Mouse (Mus musculus) liver, embryonic 16.5 days (tissue): ENCODE measurements around the gene Dusp5. TPM values are rescaled to one million over a fixed set of nuclear protein-coding genes. Genes with fewer than 3 reads are reported as not detected.

Experiments used
- ATAC-seq: fragments of 200-750 bp; cut with Nextera tagmentation; 2 replicates; pipeline ENCODE4 v1.8.0; 2017; ENCODE audit warnings: low read depth, mild to moderate bottlenecking, moderate number of reproducible peaks, moderate library complexity
- H3K27ac ChIP-seq: fragments of 300-500 bp; sonication (generic); 2 replicates; pipeline ENCODE4 v1.5.1; 2014; ENCODE audit warnings: mild to moderate bottlenecking, low read length
- H3K27me3 ChIP-seq: fragments of 300-500 bp; sonication (generic); 2 replicates; pipeline ENCODE4 v1.6.1; 2014; ENCODE audit warnings: low read depth, low read length, mixed read lengths; ENCODE audit not compliant: control insufficient read depth, insufficient read depth
- H3K36me3 ChIP-seq: fragments of 300-500 bp; sonication (generic); 2 replicates; pipeline ENCODE4 v1.6.1; 2014; ENCODE audit warnings: mild to moderate bottlenecking; ENCODE audit not compliant: control insufficient read depth, insufficient read depth
- H3K4me1 ChIP-seq: fragments of 300-500 bp; sonication (generic); 2 replicates; pipeline ENCODE4 v1.6.1; 2014; ENCODE audit warnings: low read depth, low read length, mixed read lengths; ENCODE audit not compliant: control insufficient read depth
- H3K4me2 ChIP-seq: fragments of 300-500 bp; sonication (generic); 2 replicates; pipeline ENCODE4 v1.6.1; 2014; ENCODE audit warnings: low read depth, low read length, mixed read lengths
- H3K4me3 ChIP-seq: fragments of 300-500 bp; sonication (generic); 2 replicates; pipeline ENCODE4 v1.5.1; 2014; ENCODE audit warnings: low read depth, mild to moderate bottlenecking, low read length
- H3K9ac ChIP-seq: fragments of 300-500 bp; sonication (generic); 2 replicates; pipeline ENCODE4 v1.6.1; 2014; ENCODE audit warnings: low read depth, low read length
- H3K9me3 ChIP-seq: fragments of 300-500 bp; sonication (generic); replicated peaks from 2 replicates; pipeline ENCODE4 v1.6.1; 2016; ENCODE audit warnings: low read length; ENCODE audit not compliant: control insufficient read depth
- WGBS: fragments of 180-500 bp; shearing (Covaris S2); extraction: QIAGEN DNeasy Blood & Tissue Kit; methylation state at CpG from one replicate; pipeline ENCODE4 v1.1.7; 2014; ENCODE audit not compliant: insufficient replicate concordance; 5-methylcytosine and 5-hydroxymethylcytosine counted together
- polyA plus RNA-seq: library from polyadenylated mRNA; unstranded; fragments of >200 nt; fragmentation: Nextera tagmentation; extraction: Ambion mirVana; gene quantifications from 2 replicates; pipeline ENCODE4 v1.2.1, GENCODE M21; 2015

Dusp5 gene
- polyA plus RNA-seq, 1 experiment from 2014 or later = 2.3 TPM

DNA sequence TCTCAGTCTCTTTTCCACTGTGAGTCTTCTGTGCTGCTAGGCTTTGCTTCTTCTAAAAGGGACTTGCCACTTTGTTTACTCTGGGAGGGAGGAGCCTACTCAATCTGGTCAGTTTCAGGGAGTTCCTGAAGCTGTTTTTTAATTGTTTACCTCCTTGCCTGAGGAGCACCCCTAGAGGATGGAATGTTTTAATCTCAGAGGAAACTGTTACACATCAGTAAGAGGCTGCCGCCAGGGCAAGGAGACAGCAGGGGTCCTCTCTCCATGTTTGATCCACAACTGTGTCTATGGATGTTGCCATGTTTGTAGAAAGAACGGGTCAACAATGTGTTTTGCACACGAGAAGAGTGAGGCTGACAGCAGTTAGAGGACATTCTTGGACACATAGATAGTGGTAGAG, 31.5 kb downstream of the Dusp5 start:
- no peak overlapping the region for H3K4me2 ChIP-seq
- H3K27ac ChIP-seq = no peak overlapping the region
- no peaks in the 10 kb centered on the region for H3K9me3 ChIP-seq
- H3K9ac ChIP-seq = no peak overlapping the region
- H3K27me3 ChIP-seq = no peaks in the 10 kb centered on the region
- H3K36me3 ChIP-seq = no peaks in the 10 kb centered on the region
- no peaks in the 10 kb centered on the region for H3K4me1 ChIP-seq
- 65% methylated on average over 3 of the region's 3 CpGs for WGBS
- no peak overlapping the region for H3K4me3 ChIP-seq
- no peak for ATAC-seq

DNA sequence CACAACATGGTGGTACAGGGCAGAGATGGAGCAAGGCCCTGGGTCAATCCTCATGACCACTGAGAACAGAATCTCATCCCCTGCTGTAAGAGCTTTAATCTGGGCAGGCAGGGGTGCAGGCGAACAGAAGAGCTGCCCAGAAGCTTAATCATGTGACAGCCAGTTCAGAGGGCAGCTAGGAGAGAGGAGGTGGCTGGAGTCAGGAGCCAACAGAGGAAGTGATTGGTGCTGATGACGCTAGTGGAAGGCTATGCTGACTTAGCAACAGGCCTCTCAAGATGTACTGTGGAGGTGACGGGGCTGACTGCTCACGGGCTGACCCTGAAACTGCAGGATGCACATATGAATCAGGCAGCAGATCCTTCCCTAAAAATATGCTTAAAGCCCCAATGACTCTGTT, 35.3 kb downstream of the Dusp5 start:
- Histone ChIP-seq H3K27me3 (no peaks in the 10 kb centered on the region), H3K36me3 (no peaks in the 10 kb centered on the region), H3K4me2 (no peak overlapping the region), H3K4me1 (no peaks in the 10 kb centered on the region), H3K4me3 (no peak overlapping the region), H3K9ac (no peak overlapping the region), H3K9me3 (no peaks in the 10 kb centered on the region), H3K27ac (no peak overlapping the region)
- 40% methylated on average over 4 of the region's 4 CpGs for WGBS
- peak; percentile 60 for ATAC-seq

DNA sequence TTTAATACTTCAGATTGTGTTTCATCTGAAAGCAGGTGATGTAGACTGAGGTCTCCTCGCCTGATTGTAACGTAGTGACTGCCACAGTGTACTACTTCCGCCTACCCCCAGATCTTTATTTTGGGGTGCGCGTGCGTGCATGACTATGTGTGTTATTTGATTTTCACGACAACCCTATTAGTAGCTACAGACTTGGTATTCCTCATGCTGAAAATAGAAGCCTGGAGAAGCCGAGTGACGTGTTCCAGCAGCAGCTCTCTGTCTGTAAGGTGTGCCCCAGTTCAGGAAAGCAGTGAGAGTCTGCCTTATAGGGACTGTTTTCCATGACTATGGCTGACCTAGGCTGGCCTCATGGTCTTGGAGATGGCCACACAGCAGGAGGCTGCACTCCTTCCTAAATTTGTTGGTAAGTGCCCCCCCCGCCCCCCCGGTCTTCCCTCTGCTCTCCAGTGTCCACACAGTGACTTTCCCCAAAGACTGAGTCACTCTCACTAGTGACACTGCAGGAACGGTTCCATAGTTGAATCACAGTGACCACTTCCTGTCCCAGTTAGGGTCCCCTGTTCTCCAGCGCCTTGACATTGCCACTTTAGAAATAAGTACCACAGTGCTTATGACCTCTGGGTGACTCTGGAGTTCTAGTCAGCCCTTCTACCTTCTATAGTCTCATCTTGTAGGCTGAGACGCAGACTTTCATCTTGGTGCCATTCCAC, 36.8 kb downstream of the Dusp5 start:
- no peaks in the 10 kb centered on the region for H3K36me3 ChIP-seq
- 68% methylated on average over 14 of the region's 14 CpGs for WGBS
- H3K4me2 ChIP-seq = no peak overlapping the region
- ATAC-seq = no peak
- no peaks in the 10 kb centered on the region for H3K4me1 ChIP-seq
- H3K27me3 ChIP-seq = no peaks in the 10 kb centered on the region
- H3K27ac ChIP-seq = no peak overlapping the region
- no peak overlapping the region for H3K9ac ChIP-seq
- H3K4me3 ChIP-seq = no peak overlapping the region
- no peaks in the 10 kb centered on the region for H3K9me3 ChIP-seq

DNA sequence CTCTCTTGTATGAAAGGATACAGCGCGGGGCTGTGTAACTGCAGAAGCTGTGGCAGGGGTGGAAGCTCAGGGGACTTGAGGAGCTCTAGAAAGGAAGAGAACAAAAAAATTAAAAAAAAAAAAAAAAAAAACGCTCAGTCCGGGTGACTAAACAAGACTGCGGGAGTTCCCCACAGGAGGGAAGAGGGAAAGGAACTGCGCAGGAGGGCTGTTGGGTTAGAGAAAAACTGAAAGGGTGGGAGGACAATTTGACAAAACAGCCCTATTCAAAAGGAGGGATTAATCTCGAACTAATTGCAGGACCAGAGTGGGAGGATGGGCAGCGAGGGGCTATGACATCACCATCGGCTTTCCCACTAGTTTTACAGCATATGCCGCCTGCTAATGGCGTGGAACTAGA, 39.0 kb downstream of the Dusp5 start:
- ATAC-seq = no peak
- Histone ChIP-seq H3K9me3 (no peaks in the 10 kb centered on the region), H3K27ac (no peak overlapping the region), H3K4me2 (no peak overlapping the region), H3K36me3 (no peaks in the 10 kb centered on the region), H3K9ac (no peak overlapping the region), H3K4me1 (no peaks in the 10 kb centered on the region), H3K4me3 (no peak overlapping the region), H3K27me3 (no peaks in the 10 kb centered on the region)
- WGBS = 34% methylated on average over 11 of the region's 11 CpGs

DNA sequence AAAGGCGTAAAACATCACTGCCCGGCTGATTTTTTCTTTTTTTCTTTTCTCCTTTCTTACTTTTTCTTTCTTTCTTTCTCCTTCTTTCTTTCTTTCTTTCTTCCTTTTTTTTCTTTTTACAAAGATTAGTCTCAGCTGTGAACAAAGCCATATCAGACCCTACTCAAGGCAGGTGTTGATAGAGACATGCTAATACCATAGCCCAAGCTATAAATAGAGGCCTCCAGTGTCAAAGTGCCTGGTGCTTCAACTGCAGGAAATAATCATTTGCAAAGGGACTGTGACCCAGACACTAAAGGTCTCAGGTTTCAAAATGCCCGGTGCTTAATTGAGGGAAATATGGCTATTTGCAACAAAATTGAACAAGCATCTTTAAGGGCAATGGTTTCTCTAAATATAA, 39.6 kb downstream of the Dusp5 start:
- 47% methylated on average over 3 of the region's 3 CpGs for WGBS
- no peak overlapping the region for H3K27ac ChIP-seq
- H3K36me3 ChIP-seq = no peaks in the 10 kb centered on the region
- H3K27me3 ChIP-seq = no peaks in the 10 kb centered on the region
- H3K4me2 ChIP-seq = no peak overlapping the region
- no peaks in the 10 kb centered on the region for H3K4me1 ChIP-seq
- ATAC-seq = no peak
- H3K4me3 ChIP-seq = no peak overlapping the region
- no peaks in the 10 kb centered on the region for H3K9me3 ChIP-seq
- H3K9ac ChIP-seq = no peak overlapping the region

DNA sequence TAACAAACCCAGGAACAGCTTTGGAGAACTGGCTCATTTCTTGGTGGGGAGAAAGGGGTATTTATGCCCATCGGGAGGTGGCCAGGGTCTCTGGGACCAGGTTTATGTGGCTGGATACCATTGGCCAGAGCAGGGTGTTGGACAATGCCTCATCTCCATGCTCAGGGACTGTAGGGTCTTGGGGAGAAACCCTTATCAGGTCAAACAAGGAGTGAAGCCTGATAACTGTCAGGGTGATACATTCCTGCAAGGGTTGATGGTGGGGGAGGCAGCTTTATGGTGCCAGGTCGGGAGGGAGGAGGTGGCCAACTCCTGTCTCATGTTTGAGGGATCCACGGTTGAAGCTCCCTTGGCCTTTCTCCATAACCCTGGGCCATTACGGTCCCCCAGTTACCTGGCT, 42.1 kb downstream of the Dusp5 start:
- H3K36me3 ChIP-seq = no peaks in the 10 kb centered on the region
- no peak overlapping the region for H3K27ac ChIP-seq
- no peak overlapping the region for H3K4me3 ChIP-seq
- no peak for ATAC-seq
- no peak overlapping the region for H3K9ac ChIP-seq
- 44% methylated on average over 4 of the region's 4 CpGs for WGBS
- no peaks in the 10 kb centered on the region for H3K4me1 ChIP-seq
- no peaks in the 10 kb centered on the region for H3K27me3 ChIP-seq
- H3K4me2 ChIP-seq = no peak overlapping the region
- H3K9me3 ChIP-seq = no peaks in the 10 kb centered on the region

DNA sequence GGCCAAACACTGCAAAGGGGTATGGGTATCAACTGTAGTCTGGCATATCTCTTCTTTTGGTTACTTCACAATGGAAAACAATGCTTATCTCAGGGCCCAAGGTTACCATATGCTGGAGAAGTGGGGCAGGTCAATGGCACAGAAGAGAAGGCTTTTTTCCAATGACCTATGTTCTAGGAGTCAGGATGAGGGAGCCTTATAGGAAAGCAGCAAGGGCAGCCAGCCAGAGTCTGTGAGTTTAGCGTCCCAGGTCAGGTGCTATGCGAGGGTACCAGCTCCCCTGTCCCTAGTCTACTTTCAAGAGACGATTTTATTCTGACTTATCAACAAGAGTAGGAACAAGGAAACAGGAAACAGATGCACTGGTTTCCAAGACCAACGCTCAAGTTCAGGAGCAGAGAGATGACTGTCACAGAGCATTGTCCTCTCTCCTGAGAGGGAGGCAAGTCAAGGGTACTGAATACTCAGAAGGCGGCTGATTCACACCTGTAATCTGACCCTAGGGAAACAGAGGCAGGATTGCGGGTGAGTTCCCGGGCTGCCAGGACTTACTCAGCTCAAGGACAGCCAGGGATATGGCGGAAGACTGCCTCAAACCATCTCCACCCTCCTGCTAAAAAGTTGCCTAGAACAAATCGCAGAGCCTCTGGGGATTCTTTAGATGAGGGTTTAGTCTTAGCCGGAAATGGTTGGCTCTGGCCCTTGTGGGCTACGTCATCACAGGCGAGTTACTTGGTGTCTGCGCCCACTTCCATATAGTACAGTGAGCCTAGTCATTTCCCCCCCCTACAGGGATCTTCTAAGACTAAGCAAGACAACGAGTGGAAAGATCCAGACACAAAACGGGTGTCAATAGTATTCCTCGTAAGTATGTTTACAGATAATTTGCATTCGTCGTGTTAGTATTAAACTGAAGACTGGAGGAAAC, 42.9 kb downstream of the Dusp5 start:
- ATAC-seq = no peak
- H3K4me1 ChIP-seq = no peaks in the 10 kb centered on the region
- H3K36me3 ChIP-seq = no peaks in the 10 kb centered on the region
- no peaks in the 10 kb centered on the region for H3K27me3 ChIP-seq
- H3K9ac ChIP-seq = no peak overlapping the region
- no peaks in the 10 kb centered on the region for H3K9me3 ChIP-seq
- 41% methylated on average over 18 of the region's 18 CpGs for WGBS
- H3K4me2 ChIP-seq = no peak overlapping the region
- H3K4me3 ChIP-seq = no peak overlapping the region
- no peak overlapping the region for H3K27ac ChIP-seq

DNA sequence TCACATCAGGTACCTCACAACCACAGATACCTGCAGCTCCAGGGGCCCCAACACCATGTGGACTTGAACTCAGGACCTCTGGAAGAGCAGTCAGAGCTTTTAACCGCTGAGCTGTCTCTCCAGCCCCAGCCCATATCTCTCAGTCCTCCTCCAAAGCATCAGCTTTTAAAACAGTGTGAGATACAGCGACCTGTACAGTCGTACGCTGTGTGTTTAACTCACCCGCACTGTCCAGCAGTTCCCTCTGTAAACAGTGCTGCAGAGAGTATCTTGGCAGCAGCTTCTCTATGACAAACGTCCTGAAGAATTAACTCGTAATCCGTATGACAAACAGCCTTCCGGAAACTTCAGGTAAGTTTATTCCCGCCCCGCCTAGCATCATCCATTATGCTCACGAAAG, 43.7 kb downstream of the Dusp5 start:
- WGBS = 72% methylated on average over 12 of the region's 12 CpGs
- Histone ChIP-seq H3K27ac (no peak overlapping the region), H3K9ac (no peak overlapping the region), H3K4me2 (no peak overlapping the region), H3K4me3 (no peak overlapping the region), H3K36me3 (no peaks in the 10 kb centered on the region), H3K4me1 (no peaks in the 10 kb centered on the region), H3K9me3 (no peaks in the 10 kb centered on the region), H3K27me3 (no peaks in the 10 kb centered on the region)
- ATAC-seq = 0 out of 2 replicates have a peak, but pooled peaks have one; percentile 32

DNA sequence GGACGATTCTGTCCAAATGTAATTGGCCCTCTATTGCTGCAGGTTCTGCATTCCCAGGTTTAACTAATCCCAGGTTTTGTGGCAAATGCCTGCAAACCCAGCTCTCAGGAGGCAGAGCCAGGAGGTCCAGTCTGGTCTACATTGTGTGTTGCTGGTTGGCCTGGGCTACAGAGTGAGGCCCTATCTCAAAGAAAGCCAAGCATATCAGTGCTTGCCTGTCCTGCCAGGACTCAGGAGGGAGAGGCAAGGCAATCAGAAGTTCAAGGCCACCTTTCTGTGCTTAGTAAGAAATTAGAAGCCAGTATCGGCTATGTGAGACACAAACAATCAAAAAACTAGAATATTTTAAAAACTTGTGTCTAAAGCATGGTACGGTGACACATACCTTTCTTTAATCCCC, 44.2 kb downstream of the Dusp5 start:
- Histone ChIP-seq H3K9me3 (no peaks in the 10 kb centered on the region), H3K36me3 (no peaks in the 10 kb centered on the region), H3K4me2 (no peak overlapping the region), H3K27me3 (no peaks in the 10 kb centered on the region), H3K4me3 (no peak overlapping the region), H3K4me1 (no peaks in the 10 kb centered on the region), H3K9ac (no peak overlapping the region), H3K27ac (no peak overlapping the region)
- WGBS = 58% methylated on average over 3 of the region's 3 CpGs
- no peak for ATAC-seq
